In genomic region chr6:146458436-146458835, GRCm38 (mm10) we compare ENCODE assay signal across 16 mouse cellular contexts.
"Had no signal": no experiment of that assay in that cellular context is flagged by ENCODE, and none has a peak within 500 bp of the region (broad histone marks: within the 10 kb centered on the region; RNA-seq: fewer than 3 reads in every experiment).

No protein-coding gene starts in this region.

- H3K9me3 ChIP-seq: limb, embryonic 12.5 days; liver, embryonic 13.5 days; lung, embryonic 15.5 days; megakaryocyte, embryonic 14.5 days; midbrain, embryonic 12.5 days; neural tube, embryonic 13.5 days had no signal

- H3K9ac ChIP-seq: limb, embryonic 12.5 days; liver, embryonic 13.5 days; liver, postnatal 0 days; lung, embryonic 15.5 days; midbrain, embryonic 12.5 days; neural tube, embryonic 13.5 days had no signal

- H3K4me2 ChIP-seq: limb, embryonic 12.5 days; liver, embryonic 13.5 days; lung, embryonic 15.5 days; midbrain, embryonic 12.5 days; neural tube, embryonic 13.5 days had no signal

- H3K27me3 ChIP-seq: limb, embryonic 12.5 days; lung, embryonic 15.5 days; megakaryocyte, embryonic 14.5 days; midbrain, embryonic 12.5 days; neural tube, embryonic 13.5 days had no signal

- H3K36me3 ChIP-seq: limb, embryonic 12.5 days; liver, embryonic 13.5 days; lung, embryonic 15.5 days; midbrain, embryonic 12.5 days; neural tube, embryonic 13.5 days had no signal

- H3K27ac ChIP-seq: kidney, postnatal 0 days; limb, embryonic 12.5 days; liver, embryonic 13.5 days; lung, embryonic 15.5 days; macrophage; midbrain, embryonic 12.5 days; neural tube, embryonic 13.5 days had no signal

- DNase-seq: kidney, postnatal 36 days; layer of hippocampus, adult 9-11 months; layer of hippocampus, postnatal 36 days; liver; liver, embryonic 13.5 days; liver, postnatal 0 days; lung, postnatal 14 days; right cerebral cortex, adult 18-20 months; right cerebral cortex, postnatal 25 days had no signal

- H3K4me3 ChIP-seq: limb, embryonic 12.5 days; liver, embryonic 13.5 days; lung, embryonic 15.5 days; megakaryocyte, embryonic 14.5 days; midbrain, embryonic 12.5 days; neural tube, embryonic 13.5 days had no signal

- ATAC-seq: liver, postnatal 0 days had no signal

- H3K4me1 ChIP-seq: limb, embryonic 12.5 days; lung, embryonic 15.5 days had no signal
